Mouse (Mus musculus) E14TG2a.4 (cell line): ENCODE measurements at regions not wholly inside any gene's neighbourhood (a gene's known extent, or its start where the extent isn't known, plus 50 kb on each side); places are given as distances from the start of the nearest gene placed in this dataset.
A peak's percentile ranks its signal among the peaks of the same experiment; 100 is the strongest.
"Not testable (repeated sequence)": the region's sequence is repeated elsewhere in the genome, so short reads cannot be mapped to it uniquely, and the experiment has no call there.

Experiments used
- H3K27me3 ChIP-seq: 2 replicates; pipeline ENCODE4 v1.6.1; 2014; ENCODE audit warnings: low read length, control low read depth; ENCODE audit not compliant: insufficient read depth
- H3K36me3 ChIP-seq: 2 replicates; pipeline ENCODE4 v1.6.1; 2014; ENCODE audit warnings: low read length, control low read depth; ENCODE audit not compliant: insufficient read depth
- H3K4me1 ChIP-seq: replicated peaks from 2 replicates; pipeline ENCODE4 v1.6.1; 2014; ENCODE audit warnings: low read depth, low read length, control low read depth
- H3K4me3 ChIP-seq: replicated peaks from 2 replicates; pipeline ENCODE4 v1.5.1; 2014; ENCODE audit warnings: mild to moderate bottlenecking, low read length
- H3K9me3 ChIP-seq: 2 replicates; pipeline ENCODE4 v1.6.1; 2014; ENCODE audit warnings: low read length, control low read depth
- CTCF ChIP-seq: conservative IDR thresholded peaks from 2 replicates; pipeline ENCODE4 v1.5.1; 2014; ENCODE audit warnings: low read length
- NANOG ChIP-seq: IDR thresholded peaks from 2 replicates; pipeline ENCODE4 v1.6.1; 2014; ENCODE audit warnings: borderline replicate concordance, low read length, mixed read lengths
- POU5F1 ChIP-seq: IDR thresholded peaks from 2 replicates; pipeline ENCODE4 v1.6.1; 2014; ENCODE audit warnings: low read length, borderline replicate concordance

DNA sequence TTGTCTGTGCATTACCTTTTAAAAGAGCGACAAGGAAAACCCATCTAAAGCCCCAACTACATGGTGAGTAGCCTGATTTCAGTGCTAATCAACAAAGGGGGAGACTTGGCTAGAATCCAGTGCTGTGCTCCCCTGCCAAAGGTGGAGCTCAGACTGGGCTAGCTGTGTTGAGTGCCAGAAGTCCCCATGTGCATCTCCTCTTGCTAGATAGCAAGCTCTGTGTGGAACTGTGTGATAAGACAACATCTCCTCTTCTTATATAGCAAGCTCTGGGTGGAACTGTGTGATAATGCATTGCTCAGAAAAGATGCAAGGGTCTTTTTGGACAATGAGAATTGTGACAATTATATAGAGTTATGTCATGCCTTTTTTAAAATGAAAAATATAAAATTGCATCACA is 741.4 kb downstream of the Adam6a start:
- TF ChIP-seq CTCF (no peak), NANOG (no peak), POU5F1 (no peak)
- Histone ChIP-seq H3K4me3 (no peak overlapping the region), H3K27me3 (no peaks in the 10 kb centered on the region)

DNA sequence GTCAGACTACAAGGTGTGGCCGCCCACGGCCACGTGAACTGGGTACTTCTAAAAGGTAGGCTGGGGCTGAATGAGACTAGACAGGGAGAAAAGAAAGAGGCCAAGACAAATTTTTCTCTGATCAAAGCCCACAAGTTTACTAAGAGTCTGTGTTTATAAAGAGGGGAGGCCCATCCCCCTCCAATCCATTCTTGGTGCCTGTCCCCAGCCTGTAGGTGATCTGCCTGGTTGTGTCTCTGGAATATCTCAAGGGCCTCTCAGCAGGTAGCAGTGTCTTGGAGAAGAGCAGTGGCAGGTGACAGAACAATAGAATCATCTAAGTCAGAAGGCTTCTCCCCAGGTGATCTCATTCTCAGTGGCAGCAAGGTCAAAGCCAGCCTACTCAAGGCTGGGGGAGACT is 743.3 kb downstream of the Adam6a start:
- no peaks in the 10 kb centered on the region for H3K36me3 ChIP-seq
- H3K27me3 ChIP-seq = no peaks in the 10 kb centered on the region
- TF ChIP-seq POU5F1 = no peak
- no peak for TF ChIP-seq CTCF
- no peak for TF ChIP-seq NANOG
- no peaks in the 10 kb centered on the region for H3K9me3 ChIP-seq
- peaks cover 4% of the 10 kb centered on the region; the same call in 1 of the 2 replicates for H3K4me1 ChIP-seq
- no peak overlapping the region for H3K4me3 ChIP-seq

More for the DNA sequence above, 741.4 kb downstream of the Adam6a start:
- Histone ChIP-seq H3K4me1 (peaks cover 4% of the 10 kb centered on the region; the same call in 1 of the 2 replicates), H3K9me3 (no peaks in the 10 kb centered on the region), H3K36me3 (no peaks in the 10 kb centered on the region)

DNA sequence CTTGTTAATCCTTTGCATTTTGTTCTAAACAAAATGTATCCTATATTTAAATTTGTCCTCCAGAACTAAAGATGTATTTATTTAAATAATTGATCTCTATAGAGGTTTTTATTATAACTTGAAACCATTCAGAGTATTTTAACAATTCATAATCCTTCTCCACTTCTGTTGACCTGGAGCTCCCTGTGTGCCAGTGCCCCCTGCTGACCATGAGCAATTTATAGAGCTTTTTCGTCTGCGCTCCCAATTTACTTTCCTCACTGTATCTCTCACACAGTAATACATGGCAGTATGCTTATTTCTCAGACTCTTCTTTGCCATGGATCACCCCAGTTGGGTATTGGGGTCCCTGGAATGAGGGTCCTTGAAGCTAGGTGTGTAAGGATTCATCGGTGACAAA is 747.4 kb downstream of the Adam6a start:
- Histone ChIP-seq H3K4me1 (peaks cover 4% of the 10 kb centered on the region; the same call in 1 of the 2 replicates), H3K9me3 (no peaks in the 10 kb centered on the region), H3K36me3 (no peaks in the 10 kb centered on the region), H3K27me3 (no peaks in the 10 kb centered on the region), H3K4me3 (no peak overlapping the region)
- TF ChIP-seq NANOG = no peak
- no peak for TF ChIP-seq CTCF
- TF ChIP-seq POU5F1 = no peak

DNA sequence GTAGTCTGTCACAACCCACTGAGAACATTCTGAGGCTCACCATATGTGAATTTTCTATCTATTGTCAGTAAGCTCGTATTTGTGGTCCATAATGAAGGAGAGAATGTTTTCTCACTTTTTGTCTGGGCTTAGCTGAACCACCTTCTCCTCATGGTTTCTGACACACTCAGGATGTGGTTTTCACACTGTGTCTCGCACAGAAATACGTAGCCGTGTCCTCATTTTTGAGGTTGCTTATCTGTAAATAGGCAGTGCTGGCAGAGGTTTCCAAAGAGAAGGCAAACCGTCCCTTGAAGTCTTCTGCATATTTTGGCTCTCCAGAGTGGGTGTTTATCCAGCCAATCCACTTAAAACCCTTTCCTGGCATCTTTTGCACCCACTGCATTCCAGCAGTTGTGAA is 756.1 kb downstream of the Adam6a start:
- TF ChIP-seq POU5F1 (no peak), CTCF (no peak), NANOG (no peak)
- Histone ChIP-seq H3K27me3 (no peaks in the 10 kb centered on the region), H3K4me1 (no peaks in the 10 kb centered on the region)

DNA sequence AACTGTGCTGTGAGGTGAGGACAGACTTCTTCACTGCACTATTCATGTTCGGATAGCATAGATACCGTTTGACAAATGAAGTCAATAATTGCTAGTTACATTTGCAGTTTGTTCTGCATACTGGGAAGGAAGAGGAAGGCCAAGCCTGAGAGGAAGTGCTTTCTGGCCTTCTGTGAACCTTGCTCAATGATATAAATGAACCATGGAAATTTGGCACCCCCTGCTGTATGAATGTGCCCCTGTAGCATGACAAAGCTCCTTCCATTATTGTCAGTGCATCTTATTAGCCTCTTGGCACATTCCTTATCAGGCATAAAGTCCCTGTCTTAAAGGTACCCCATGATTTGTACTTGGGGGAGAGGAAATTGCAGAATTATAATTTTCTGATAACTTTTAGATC is 758.0 kb downstream of the Adam6a start:
- no peaks in the 10 kb centered on the region for H3K9me3 ChIP-seq
- no peaks in the 10 kb centered on the region for H3K27me3 ChIP-seq
- no peak overlapping the region for H3K4me3 ChIP-seq
- TF ChIP-seq POU5F1 (no peak), CTCF (no peak), NANOG (no peak)
- no peaks in the 10 kb centered on the region for H3K4me1 ChIP-seq
- H3K36me3 ChIP-seq = no peaks in the 10 kb centered on the region

More for the DNA sequence above, 756.1 kb downstream of the Adam6a start:
- Histone ChIP-seq H3K9me3 (no peaks in the 10 kb centered on the region), H3K4me3 (no peak overlapping the region), H3K36me3 (no peaks in the 10 kb centered on the region)

DNA sequence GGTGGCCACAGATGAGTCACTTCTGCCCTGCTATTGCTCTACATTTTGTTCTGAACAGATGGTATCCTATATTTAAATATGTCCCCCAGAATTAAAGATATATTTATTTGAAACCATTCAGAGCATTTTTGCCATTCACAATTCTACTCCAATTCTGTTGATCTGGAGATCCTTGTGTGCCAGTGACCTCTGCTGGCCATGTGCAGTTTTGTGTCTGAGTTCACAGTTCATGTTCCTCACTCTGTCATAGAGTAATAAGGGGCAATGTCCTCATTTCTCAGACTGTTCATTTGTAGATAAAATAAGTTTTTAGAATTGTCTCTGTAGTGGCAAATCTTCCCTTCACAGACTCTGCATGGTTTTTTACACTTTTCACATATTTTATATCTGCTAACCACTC is 788.8 kb downstream of the Adam6a start:
- TF ChIP-seq CTCF (no peak), POU5F1 (no peak), NANOG (no peak)
- no peaks in the 10 kb centered on the region for H3K9me3 ChIP-seq
- no peaks in the 10 kb centered on the region for H3K4me1 ChIP-seq
- no peak overlapping the region for H3K4me3 ChIP-seq
- H3K27me3 ChIP-seq = no peaks in the 10 kb centered on the region
- H3K36me3 ChIP-seq = no peaks in the 10 kb centered on the region

DNA sequence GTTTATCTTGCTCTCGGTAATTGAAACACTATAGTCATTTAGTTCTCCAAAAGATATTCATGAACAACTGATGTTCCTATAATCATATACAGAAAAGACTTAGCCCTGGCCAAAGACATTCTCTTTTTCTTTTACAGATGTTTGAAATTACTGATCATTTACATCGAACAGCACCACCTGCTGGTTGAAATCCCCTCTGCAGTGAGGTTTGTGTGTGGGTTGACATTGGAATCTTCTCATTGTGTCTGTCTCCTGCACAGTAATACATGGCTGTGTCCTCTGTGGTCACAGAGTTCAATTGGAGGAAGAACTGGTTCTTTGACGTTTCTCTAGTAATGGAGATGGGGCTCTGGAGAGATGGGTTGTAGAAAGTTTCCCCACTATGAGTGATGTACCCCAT is 822.6 kb downstream of the Adam6a start:
- H3K4me1 ChIP-seq = no peaks in the 10 kb centered on the region
- TF ChIP-seq POU5F1 (no peak), NANOG (no peak), CTCF (peak; percentile 51)
- no peaks in the 10 kb centered on the region for H3K9me3 ChIP-seq
- no peak overlapping the region for H3K4me3 ChIP-seq
- H3K36me3 ChIP-seq = no peaks in the 10 kb centered on the region
- H3K27me3 ChIP-seq = no peaks in the 10 kb centered on the region

DNA sequence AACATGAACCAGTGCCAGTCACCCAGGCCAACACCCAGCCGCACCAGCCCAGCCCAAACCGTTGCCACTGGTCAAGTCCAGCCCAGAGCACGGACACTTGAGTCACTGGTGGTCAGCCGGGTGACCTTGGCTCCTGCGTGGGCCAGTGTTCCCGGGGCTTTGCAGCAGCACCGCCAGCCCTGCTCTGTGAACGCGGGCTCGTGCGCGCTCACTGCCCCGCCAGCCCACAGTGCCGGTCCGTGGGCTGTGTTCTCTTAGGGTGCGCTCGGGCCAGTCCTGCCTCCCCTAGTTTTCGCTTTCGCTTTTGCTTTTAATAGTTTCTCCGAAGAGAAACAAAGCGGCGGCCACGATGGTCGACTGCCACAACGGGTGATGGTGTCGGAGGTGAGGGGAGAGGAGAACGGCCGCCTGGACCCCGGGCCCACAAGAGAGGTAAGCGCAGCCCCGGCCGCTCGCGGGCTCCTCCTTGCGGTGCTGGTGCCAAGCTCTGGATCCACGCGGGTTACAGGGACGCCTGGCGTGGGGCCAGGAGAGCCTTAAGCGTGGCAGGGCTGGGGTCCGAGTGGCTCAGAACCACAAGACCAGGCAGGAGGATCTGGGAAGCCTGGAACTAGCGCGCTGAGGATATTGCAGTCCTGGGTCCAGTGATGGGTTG is 835.1 kb downstream of the Adam6a start:
- H3K4me1 ChIP-seq, H3K9me3 ChIP-seq, H3K4me3 ChIP-seq, H3K36me3 ChIP-seq, H3K27me3 ChIP-seq: not testable (repeated sequence)

DNA sequence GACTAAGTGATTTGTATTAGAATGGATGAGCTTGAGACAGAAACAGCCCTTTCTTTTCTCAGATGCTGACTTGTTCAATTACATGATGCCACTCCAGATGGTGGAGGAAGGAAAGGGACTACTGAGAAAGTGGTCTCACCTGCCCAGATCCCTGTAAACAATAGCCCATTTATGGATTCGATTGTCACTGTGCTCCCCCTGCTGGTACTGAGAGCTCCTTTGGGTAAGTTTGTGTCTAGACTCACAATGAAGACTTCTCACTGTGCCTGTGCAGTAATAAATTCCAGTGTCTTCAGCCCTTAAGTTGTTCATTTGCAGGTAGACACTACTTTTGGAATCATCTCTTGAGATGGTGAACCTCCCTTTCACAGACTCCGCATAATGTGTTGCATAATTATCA is 847.7 kb downstream of the Adam6a start:
- H3K4me1 ChIP-seq = no peaks in the 10 kb centered on the region
- H3K27me3 ChIP-seq = no peaks in the 10 kb centered on the region
- no peaks in the 10 kb centered on the region for H3K9me3 ChIP-seq
- H3K4me3 ChIP-seq = no peak overlapping the region
- TF ChIP-seq POU5F1 = no peak
- TF ChIP-seq CTCF = 0 out of 2 replicates have a peak, but pooled peaks have one; percentile 5
- H3K36me3 ChIP-seq = no peaks in the 10 kb centered on the region
